ENCODE assay signal across 7 mouse cellular contexts in the genomic region with DNA sequence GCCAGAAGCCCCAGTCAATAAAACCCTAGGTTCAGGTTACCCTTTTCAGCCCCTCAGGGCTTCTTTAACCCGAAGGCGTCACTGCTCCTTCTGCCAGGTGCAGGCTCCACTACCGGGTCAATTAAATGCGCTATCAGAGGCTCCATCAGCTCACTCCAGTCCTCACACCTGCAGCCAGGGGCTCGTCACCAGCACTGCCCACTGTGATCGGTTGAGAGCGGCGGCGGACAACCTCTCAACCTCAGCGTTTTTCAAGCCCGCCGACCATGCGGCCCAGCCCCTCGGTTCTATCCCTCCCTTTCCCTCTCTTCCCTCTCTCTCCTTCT. TPM values are rescaled to one million over a fixed set of nuclear protein-coding genes. Genes with fewer than 3 reads are reported as not detected.
A peak's percentile ranks its signal among the peaks of the same experiment; 100 is the strongest.
DNase-seq lines count a peak whose midpoint lies in the region; ATAC-seq and TF ChIP-seq lines count a peak whose summit lies in the region.

No protein-coding gene starts in this region.

- no peak for TF ChIP-seq CTCF in olfactory bulb, adult 2 months (IDR thresholded peaks at IDR 0.05; ENCODE audit: insufficient read depth, low read depth, low read length)

- H3K9me3 ChIP-seq in lung, embryonic 15.5 days = no peaks in the 10 kb centered on the region
- H3K9me3 ChIP-seq in limb, embryonic 13.5 days = no peaks in the 10 kb centered on the region

- no peak overlapping the region for H3K27ac ChIP-seq in lung, embryonic 15.5 days
- H3K27ac ChIP-seq in limb, embryonic 13.5 days = no peak overlapping the region
- no peak overlapping the region for H3K27ac ChIP-seq in olfactory bulb, adult 2 months (ENCODE audit: insufficient read depth, low read depth, low read length)

- peak overlapping the region; percentile 68 for H3K4me3 ChIP-seq in lung, embryonic 15.5 days
- H3K4me3 ChIP-seq in limb, embryonic 13.5 days = peak overlapping the region; percentile 75
- H3K4me3 ChIP-seq in olfactory bulb, adult 2 months (ENCODE audit: insufficient read depth, low read depth, low read length) = peak overlapping the region; percentile 63

- peak overlapping the region; percentile 95 for H3K4me2 ChIP-seq in lung, embryonic 15.5 days
- peak overlapping the region; percentile 88 for H3K4me2 ChIP-seq in limb, embryonic 13.5 days (replicated peaks)

- no peak for DNase-seq in lung, adult 18-20 months
- no peak for DNase-seq in spleen, adult 12 weeks (ENCODE audit: low spot score)
- DNase-seq in right cerebral cortex, postnatal 25 days = no peak

- no peak; the same call in 1 of the 2 replicates for ATAC-seq in lung, embryonic 15.5 days (ENCODE audit: borderline replicate concordance, extremely low read depth, low FRiP score, low TSS enrichment)
- peak; percentile 55 for ATAC-seq in erythroblast, adult 5-6 weeks (replicated peaks; ENCODE audit: low FRiP score, poor library complexity, severe bottlenecking)
- ATAC-seq in limb, embryonic 13.5 days (ENCODE audit: low FRiP score, low read depth) = no peak; the same call in 1 of the 2 replicates

- H3K9ac ChIP-seq in lung, embryonic 15.5 days = peak overlapping the region; percentile 73; the same call in 1 of the 2 replicates
- H3K9ac ChIP-seq in limb, embryonic 13.5 days = peak overlapping the region; percentile 90

- no peak for TF ChIP-seq POLR2A in olfactory bulb, adult 2 months (IDR thresholded peaks at IDR 0.05; ENCODE audit: insufficient read depth, low read depth, low read length)

- H3K27me3 ChIP-seq in lung, embryonic 15.5 days = no peaks in the 10 kb centered on the region
- no peaks in the 10 kb centered on the region for H3K27me3 ChIP-seq in limb, embryonic 13.5 days

- no peaks in the 10 kb centered on the region for H3K36me3 ChIP-seq in lung, embryonic 15.5 days
- no peaks in the 10 kb centered on the region for H3K36me3 ChIP-seq in limb, embryonic 13.5 days

- H3K4me1 ChIP-seq in lung, embryonic 15.5 days = peaks cover 12% of the 10 kb centered on the region
- peaks cover 16% of the 10 kb centered on the region for H3K4me1 ChIP-seq in limb, embryonic 13.5 days
- peaks cover 4% of the 10 kb centered on the region; the same call in 1 of the 2 replicates for H3K4me1 ChIP-seq in olfactory bulb, adult 2 months (ENCODE audit: control insufficient read depth, insufficient read depth, low read length)

- WGBS in lung, embryonic 15.5 days = 5% methylated on average over 14 of the region's 14 CpGs
- WGBS in limb, embryonic 13.5 days = under 1% methylated on average over 14 of the region's 14 CpGs
- WGBS in olfactory bulb, adult 2 months = 6% methylated on average over 14 of the region's 14 CpGs

RNA-seq across cellular contexts. Expression of a gene that starts 0.3 kb away (rescaled TPM):
- 9.7 and 9.8 TPM in 2 replicates for polyA plus RNA-seq in lung, embryonic 15.5 days (2015; fragmentation: Nextera tagmentation; extraction: Ambion mirVana)
- total RNA-seq in erythroblast, adult 5-6 weeks (2015; ENCODE audit: low replicate concordance) = 0.21 and 1.2 TPM in 2 replicates
- 1.1 TPM in 1 of 2 replicates, not detected in the other for total RNA-seq in erythroblast, adult 5-6 weeks (2017; ENCODE audit: low replicate concordance)
- 16.2 and 17.4 TPM in 2 replicates for polyA plus RNA-seq in limb, embryonic 13.5 days (2015; fragmentation: Nextera tagmentation; extraction: Ambion mirVana)
- polyA plus RNA-seq in olfactory bulb, adult 2 months (2012; ENCODE audit: insufficient read depth, insufficient read length, low replicate concordance, missing spikeins) = not detected in 2 replicates

RNA-seq across cellular contexts. Expression of a gene that starts 34.6 kb away (rescaled TPM):
- polyA plus RNA-seq in lung, embryonic 15.5 days (2015; fragmentation: Nextera tagmentation; extraction: Ambion mirVana) = 121 and 129 TPM in 2 replicates
- 3.6 and 6.7 TPM in 2 replicates for total RNA-seq in erythroblast, adult 5-6 weeks (2015; ENCODE audit: low replicate concordance)
- 5.7 and 9.3 TPM in 2 replicates for total RNA-seq in erythroblast, adult 5-6 weeks (2017; ENCODE audit: low replicate concordance)
- polyA plus RNA-seq in limb, embryonic 13.5 days (2015; fragmentation: Nextera tagmentation; extraction: Ambion mirVana) = 131 and 142 TPM in 2 replicates
- polyA plus RNA-seq in olfactory bulb, adult 2 months (2012; ENCODE audit: insufficient read depth, insufficient read length, low replicate concordance, missing spikeins) = not detected in 2 replicates

Comparison
In these comparisons a context has a peak if more than half of its experiments do, and no peak if none do; other contexts are left out.
1. RNA of a gene that starts 0.3 kb away (polyA plus RNA-seq): 16.2 to 17.4 TPM in limb, embryonic 13.5 days and 9.7 to 9.8 TPM in lung, embryonic 15.5 days; not detected in olfactory bulb, adult 2 months; every median in the first group is over 10 times any median in the second.
2. Peak in every context shown above with its lines, with median percentiles within 50 percentile points of each other: H3K4me3 ChIP-seq.